Mouse (Mus musculus) forebrain, embryonic 13.5 days (tissue): Measurements from ENCODE around the gene Tle1. TPM values are rescaled to one million over a fixed set of nuclear protein-coding genes. Genes with fewer than 3 reads are reported as not detected.
A peak's percentile ranks its signal among the peaks of the same experiment; 100 is the strongest.

Experiments
- ATAC-seq: fragments of 200-750 bp; cut with Nextera tagmentation; 2 replicates; pipeline ENCODE4 v1.8.0; 2017
- H3K27ac ChIP-seq: fragments of 300-500 bp; sonication (generic); 2 replicates; pipeline ENCODE4 v1.5.1; 2015; ENCODE audit warnings: inconsistent platforms, mild to moderate bottlenecking, moderate library complexity
- H3K27me3 ChIP-seq: fragments of 300-500 bp; sonication (generic); 2 replicates; pipeline ENCODE4 v1.6.1; 2015; ENCODE audit warnings: mild to moderate bottlenecking, inconsistent platforms
- H3K36me3 ChIP-seq: fragments of 300-500 bp; sonication (generic); 2 replicates; pipeline ENCODE4 v1.6.1; 2015; ENCODE audit warnings: mild to moderate bottlenecking, inconsistent platforms; ENCODE audit not compliant: poor library complexity, severe bottlenecking
- H3K4me1 ChIP-seq: fragments of 300-500 bp; sonication (generic); 2 replicates; pipeline ENCODE4 v1.6.1; 2015; ENCODE audit warnings: inconsistent platforms
- H3K4me2 ChIP-seq: fragments of 300-500 bp; sonication (generic); 2 replicates; pipeline ENCODE4 v1.6.1; 2015; ENCODE audit warnings: inconsistent platforms, mild to moderate bottlenecking, moderate library complexity
- H3K4me3 ChIP-seq: fragments of 300-500 bp; sonication (generic); 2 replicates; pipeline ENCODE4 v1.5.1; 2015; ENCODE audit warnings: mild to moderate bottlenecking, inconsistent platforms
- H3K9ac ChIP-seq: fragments of 300-500 bp; sonication (generic); 2 replicates; pipeline ENCODE4 v1.6.1; 2015; ENCODE audit warnings: mild to moderate bottlenecking, inconsistent platforms
- H3K9me3 ChIP-seq: fragments of 300-500 bp; sonication (generic); replicated peaks from 2 replicates; pipeline ENCODE4 v1.6.1; 2016; ENCODE audit warnings: inconsistent platforms
- WGBS: fragments of 180-500 bp; shearing (Covaris S2); methylation state at CpG from one replicate; pipeline ENCODE4 v1.1.7; 2015; 5-methylcytosine and 5-hydroxymethylcytosine counted together
- polyA plus RNA-seq: library from polyadenylated mRNA; unstranded; fragments of >200 nt; fragmentation: Nextera tagmentation; extraction: Ambion mirVana; gene quantifications from 2 replicates; pipeline ENCODE4 v1.2.1, GENCODE M21; 2015

Gene Tle1
- polyA plus RNA-seq, 1 experiment from 2014 or later = 37.5 TPM

- Histone ChIP-seq H3K4me2 (peak overlapping the region; percentile 6; the same call in 1 of the 2 replicates), H3K27ac (no peak overlapping the region), H3K4me1 (peaks cover 48% of the 10 kb centered on the region), H3K4me3 (no peak overlapping the region), H3K9ac (0 out of 2 replicates have a peak overlapping the region, but pooled peaks have one; percentile 16), H3K27me3 (peaks cover 9% of the 10 kb centered on the region; the same call in 1 of the 2 replicates), H3K36me3 (peaks cover 24% of the 10 kb centered on the region; the same call in 1 of the 2 replicates), H3K9me3 (no peaks in the 10 kb centered on the region)
- ATAC-seq = peak; percentile 85
- WGBS = 12% methylated on average over 14 of the region's 14 CpGs
Observed at GRCm38 (mm10) chr4:72160102-72160511, 40.6 kb downstream of the Tle1 start.

- no peak overlapping the region for H3K27ac ChIP-seq
- H3K4me3 ChIP-seq = no peak overlapping the region
- no peaks in the 10 kb centered on the region for H3K9me3 ChIP-seq
- H3K9ac ChIP-seq = peak overlapping the region; percentile 21; the same call in 1 of the 2 replicates
- H3K4me1 ChIP-seq = peaks cover 48% of the 10 kb centered on the region
- H3K4me2 ChIP-seq = no peak overlapping the region
- peak; percentile 68 for ATAC-seq
- WGBS = 32% methylated on average over 10 of the region's 10 CpGs
- peaks cover 17% of the 10 kb centered on the region; the same call in 1 of the 2 replicates for H3K36me3 ChIP-seq
- peaks cover 9% of the 10 kb centered on the region; the same call in 1 of the 2 replicates for H3K27me3 ChIP-seq
Observed at GRCm38 (mm10) chr4:72157931-72158371, 42.8 kb downstream of the Tle1 start.

DNA sequence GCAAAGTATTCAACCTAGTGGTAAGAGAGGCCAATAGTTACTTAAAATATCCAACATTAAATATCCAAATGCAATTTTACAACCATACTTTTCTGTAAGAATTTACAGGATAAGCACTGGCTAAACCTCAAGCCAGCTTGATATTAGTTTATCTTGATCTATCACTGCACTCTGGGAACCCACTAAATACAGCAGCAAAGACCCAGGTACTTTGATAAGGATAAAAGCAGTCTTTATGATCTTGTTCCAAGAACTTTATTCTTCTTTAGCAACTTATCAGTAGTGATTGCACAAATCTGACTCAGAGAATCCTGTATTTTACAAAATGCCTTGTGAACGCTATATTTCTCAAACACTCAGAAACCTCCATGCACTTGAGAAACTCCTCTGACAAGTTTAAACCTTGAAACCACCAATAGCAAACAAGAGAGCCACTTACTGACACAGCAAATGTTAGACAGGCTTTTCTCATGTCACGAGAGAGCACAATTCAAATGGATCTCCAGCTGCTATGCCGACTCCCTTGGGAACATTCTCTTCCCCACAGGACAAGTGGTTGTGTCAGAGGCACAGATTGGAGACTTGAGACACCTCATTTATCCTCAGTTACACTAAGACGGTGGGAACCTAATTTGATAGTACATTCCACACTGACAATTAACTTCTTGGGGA is 50.1 kb downstream of the Tle1 start:
- ATAC-seq = no peak
- 43% methylated on average over 4 of the region's 4 CpGs for WGBS

GRCm38 (mm10) chr4:72146003-72146402 is 54.7 kb downstream of the Tle1 start:
- ATAC-seq = peak; percentile 86
- Histone ChIP-seq H3K4me3 (no peak overlapping the region), H3K27ac (peak overlapping the region; percentile 63; the same call in 1 of the 2 replicates), H3K36me3 (peaks cover 15% of the 10 kb centered on the region), H3K9me3 (no peaks in the 10 kb centered on the region), H3K9ac (no peak overlapping the region), H3K27me3 (no peaks in the 10 kb centered on the region), H3K4me1 (peaks cover 40% of the 10 kb centered on the region), H3K4me2 (no peak overlapping the region)
- 3% methylated on average over 2 of the region's 2 CpGs for WGBS

More for the DNA sequence above, 50.1 kb downstream of the Tle1 start:
- Histone ChIP-seq H3K4me3 (no peak overlapping the region), H3K9ac (no peak overlapping the region), H3K9me3 (no peaks in the 10 kb centered on the region), H3K4me2 (no peak overlapping the region), H3K27ac (no peak overlapping the region), H3K4me1 (peaks cover 29% of the 10 kb centered on the region), H3K36me3 (0 out of 2 replicates have a peak, but pooled peaks cover 11% of the 10 kb centered on the region), H3K27me3 (no peaks in the 10 kb centered on the region)

DNA sequence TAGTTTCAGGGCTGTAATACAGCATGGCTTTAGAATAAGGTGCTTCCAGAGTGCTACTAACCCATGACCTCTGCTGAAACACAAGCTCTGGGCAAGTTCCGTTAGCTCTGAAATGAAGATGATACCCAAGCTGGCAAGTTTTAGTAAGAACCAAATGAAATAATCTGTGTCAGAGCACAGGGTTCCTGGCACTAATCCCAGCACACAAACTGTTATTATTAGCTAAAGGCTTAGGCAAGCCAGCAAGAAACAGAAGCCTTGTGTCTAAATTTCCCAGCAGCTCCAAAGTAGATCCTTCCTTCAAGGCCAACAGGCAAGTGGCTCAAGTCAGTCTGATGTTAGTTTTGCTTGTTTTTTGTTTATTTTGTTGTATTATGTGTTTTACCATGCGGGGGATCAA is 56.2 kb downstream of the Tle1 start:
- Histone ChIP-seq H3K9ac (no peak overlapping the region), H3K27me3 (no peaks in the 10 kb centered on the region), H3K9me3 (no peaks in the 10 kb centered on the region), H3K27ac (no peak overlapping the region), H3K36me3 (peaks cover 26% of the 10 kb centered on the region), H3K4me2 (no peak overlapping the region), H3K4me3 (no peak overlapping the region), H3K4me1 (peaks cover 42% of the 10 kb centered on the region)
- 77% methylated on average over 2 of the region's 2 CpGs for WGBS
- ATAC-seq = no peak

DNA sequence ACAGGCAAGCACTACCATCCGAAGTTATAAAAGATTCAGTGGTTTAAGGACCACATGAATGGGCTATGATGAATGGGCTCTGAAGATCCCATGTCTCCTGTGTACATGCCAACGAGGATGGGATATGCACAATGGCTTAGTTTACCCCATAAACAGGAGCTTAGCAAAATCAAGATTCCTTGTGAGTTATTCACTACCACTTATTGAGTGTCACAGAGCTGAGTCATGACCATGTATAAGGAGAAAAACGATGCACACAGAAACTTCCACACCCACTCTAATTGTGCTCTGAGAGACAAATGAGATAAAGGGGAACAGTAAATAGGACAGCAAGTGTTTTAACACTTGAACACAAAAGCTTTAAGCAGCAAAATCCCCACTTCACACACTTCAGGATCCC is 60.0 kb downstream of the Tle1 start:
- Histone ChIP-seq H3K27me3 (no peaks in the 10 kb centered on the region), H3K4me3 (no peak overlapping the region), H3K4me1 (peaks cover 25% of the 10 kb centered on the region), H3K9ac (no peak overlapping the region), H3K36me3 (peaks cover 62% of the 10 kb centered on the region), H3K4me2 (no peak overlapping the region), H3K27ac (no peak overlapping the region), H3K9me3 (no peaks in the 10 kb centered on the region)
- 55% methylated on average over 3 of the region's 3 CpGs for WGBS
- no peak for ATAC-seq

- H3K36me3 ChIP-seq = peaks cover 60% of the 10 kb centered on the region
Observed at GRCm38 (mm10) chr4:72139475-72140120, 61.1 kb downstream of the Tle1 start.

GRCm38 (mm10) chr4:72138264-72139080 is 62.2 kb downstream of the Tle1 start:
- Histone ChIP-seq H3K27ac (no peak overlapping the region), H3K4me1 (peaks cover 19% of the 10 kb centered on the region), H3K27me3 (no peaks in the 10 kb centered on the region), H3K4me2 (no peak overlapping the region), H3K4me3 (no peak overlapping the region), H3K9ac (no peak overlapping the region), H3K9me3 (no peaks in the 10 kb centered on the region), H3K36me3 (peaks cover 64% of the 10 kb centered on the region)
- ATAC-seq = peak; percentile 37; the same call in 1 of the 2 replicates
- WGBS = 93% methylated on average over 11 of the region's 11 CpGs

More at GRCm38 (mm10) chr4:72139475-72140120, 61.1 kb downstream of the Tle1 start:
- H3K9me3 ChIP-seq = no peaks in the 10 kb centered on the region
- peaks cover 23% of the 10 kb centered on the region for H3K4me1 ChIP-seq
- H3K9ac ChIP-seq = no peak overlapping the region
- H3K27me3 ChIP-seq = no peaks in the 10 kb centered on the region
- WGBS = 49% methylated on average over 11 of the region's 11 CpGs
- H3K4me2 ChIP-seq = no peak overlapping the region
- H3K4me3 ChIP-seq = no peak overlapping the region
- no peak overlapping the region for H3K27ac ChIP-seq
- peak; percentile 78 for ATAC-seq

GRCm38 (mm10) chr4:72132646-72133045 is 68.1 kb downstream of the Tle1 start:
- Histone ChIP-seq H3K27me3 (no peaks in the 10 kb centered on the region), H3K27ac (no peak overlapping the region), H3K36me3 (peaks cover 64% of the 10 kb centered on the region), H3K4me2 (no peak overlapping the region), H3K9me3 (no peaks in the 10 kb centered on the region), H3K4me3 (no peak overlapping the region), H3K4me1 (peaks cover 13% of the 10 kb centered on the region; the same call in 1 of the 2 replicates), H3K9ac (no peak overlapping the region)
- 72% methylated on average over 3 of the region's 3 CpGs for WGBS
- no peak for ATAC-seq

DNA sequence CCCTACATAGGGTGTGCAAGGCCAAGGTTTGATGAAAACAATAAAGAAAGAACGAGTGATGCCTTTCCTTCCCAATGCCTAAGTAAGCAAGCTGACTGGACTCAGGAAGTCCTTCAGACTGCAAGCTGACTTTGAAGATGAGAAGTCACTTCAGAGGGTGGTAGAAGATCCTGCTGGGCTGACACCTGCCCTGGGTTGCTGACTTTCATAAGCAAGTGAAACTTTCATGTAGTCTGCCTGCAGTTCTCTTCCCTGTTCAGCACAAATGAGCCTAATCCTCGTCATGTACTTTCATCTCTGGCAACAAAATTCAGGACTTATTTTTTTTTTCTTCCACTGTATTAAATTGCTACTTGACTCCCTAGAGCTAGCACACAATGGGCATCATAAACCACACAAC is 73.1 kb downstream of the Tle1 start:
- Histone ChIP-seq H3K9ac (no peak overlapping the region), H3K27me3 (no peaks in the 10 kb centered on the region), H3K36me3 (peaks cover 71% of the 10 kb centered on the region), H3K9me3 (no peaks in the 10 kb centered on the region), H3K4me3 (no peak overlapping the region), H3K27ac (no peak overlapping the region), H3K4me1 (peaks cover 4% of the 10 kb centered on the region; the same call in 1 of the 2 replicates), H3K4me2 (no peak overlapping the region)
- WGBS = 72% methylated on average over 2 of the region's 2 CpGs
- no peak; the same call in 1 of the 2 replicates for ATAC-seq

- WGBS = 92% methylated on average over 5 of the region's 5 CpGs
- Histone ChIP-seq H3K9ac (no peak overlapping the region), H3K27ac (no peak overlapping the region), H3K4me3 (no peak overlapping the region), H3K36me3 (peaks cover 73% of the 10 kb centered on the region), H3K27me3 (no peaks in the 10 kb centered on the region), H3K9me3 (no peaks in the 10 kb centered on the region), H3K4me2 (no peak overlapping the region), H3K4me1 (no peaks in the 10 kb centered on the region)
- ATAC-seq = no peak
Observed at GRCm38 (mm10) chr4:72124790-72125189, 75.9 kb downstream of the Tle1 start.
